Mouse (Mus musculus) intestine, embryonic 14.5 days (tissue): ENCODE results near the gene Tmem108. TPM values are rescaled to one million over a fixed set of nuclear protein-coding genes. Genes with fewer than 3 reads are reported as not detected.
A peak's percentile ranks its signal among the peaks of the same experiment; 100 is the strongest.

Experiments used
- ATAC-seq: fragments of 200-750 bp; cut with Nextera tagmentation; replicated peaks from 2 replicates; pipeline ENCODE4 v1.8.0; 2017; ENCODE audit warnings: low read depth, moderate number of reproducible peaks, moderate TSS enrichment, moderate library complexity; ENCODE audit not compliant: low FRiP score, low TSS enrichment
- DNase-seq: peaks from one replicate; pipeline ENCODE4 v3.0.0-alpha.2; 2018; ENCODE audit warnings: low spot score
- H3K27ac ChIP-seq: fragments of 300-500 bp; sonication (generic); 2 replicates; pipeline ENCODE4 v1.5.1; 2014; ENCODE audit warnings: low read depth, mild to moderate bottlenecking, control low read depth
- H3K27me3 ChIP-seq: fragments of 300-500 bp; sonication (generic); replicated peaks from 2 replicates; pipeline ENCODE4 v1.6.1; 2014; ENCODE audit warnings: low read length, control low read depth; ENCODE audit not compliant: control insufficient read depth, insufficient read depth
- H3K36me3 ChIP-seq: fragments of 300-500 bp; sonication (generic); 2 replicates; pipeline ENCODE4 v1.6.1; 2014; ENCODE audit warnings: low read length, control low read depth; ENCODE audit not compliant: control insufficient read depth, insufficient read depth
- H3K4me1 ChIP-seq: fragments of 300-500 bp; sonication (generic); replicated peaks from 2 replicates; pipeline ENCODE4 v1.6.1; 2014; ENCODE audit warnings: low read length, control low read depth, mixed read lengths; ENCODE audit not compliant: control insufficient read depth, insufficient read depth
- H3K4me2 ChIP-seq: fragments of 300-500 bp; sonication (generic); 2 replicates; pipeline ENCODE4 v1.6.1; 2014; ENCODE audit warnings: low read length
- H3K4me3 ChIP-seq: fragments of 300-500 bp; sonication (generic); 2 replicates; pipeline ENCODE4 v1.5.1; 2014; ENCODE audit warnings: low read depth, low read length, control low read depth, mixed read lengths
- H3K9ac ChIP-seq: fragments of 300-500 bp; sonication (generic); 2 replicates; pipeline ENCODE4 v1.6.1; 2014; ENCODE audit warnings: mild to moderate bottlenecking, low read length
- H3K9me3 ChIP-seq: fragments of 300-500 bp; sonication (generic); 2 replicates; pipeline ENCODE4 v1.6.1; 2016; ENCODE audit warnings: low read length, control low read depth; ENCODE audit not compliant: control insufficient read depth
- WGBS: fragments of 180-500 bp; shearing (Covaris S2); extraction: QIAGEN DNeasy Blood & Tissue Kit; methylation state at CpG from one replicate; pipeline ENCODE4 v1.1.7; 2014; 5-methylcytosine and 5-hydroxymethylcytosine counted together
- polyA plus RNA-seq: library from polyadenylated mRNA; unstranded; fragments of >200 nt; fragmentation: Nextera tagmentation; extraction: Ambion mirVana; gene quantifications from 2 replicates; pipeline ENCODE4 v1.2.1, GENCODE M21; 2014

Tmem108 gene
- polyA plus RNA-seq, 1 experiment from 2014 or later: 21.2 TPM

DNA sequence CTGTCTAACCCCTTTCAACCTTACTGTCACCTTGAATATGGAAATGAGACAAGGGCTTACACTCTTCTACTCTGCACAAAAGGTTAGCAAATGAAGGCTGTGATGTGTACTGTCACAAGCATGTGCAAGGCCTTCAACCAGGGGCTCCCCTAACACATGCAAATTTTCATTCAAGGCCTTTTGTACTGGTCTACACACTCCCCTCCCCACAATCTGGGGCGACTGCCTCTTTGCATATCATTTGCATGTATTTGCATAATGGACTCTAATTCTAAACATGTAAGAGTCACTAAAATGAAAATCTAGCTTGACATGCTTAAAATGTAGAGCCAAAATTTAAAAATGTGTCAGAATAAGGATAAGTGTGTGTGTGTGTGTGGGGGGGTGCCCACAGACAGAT is 257.0 kb downstream of the Tmem108 start:
- no peak for DNase-seq
- H3K9ac ChIP-seq: no peak overlapping the region
- H3K36me3 ChIP-seq: no peaks in the 10 kb centered on the region
- 89% methylated on average over 1 of the region's 1 CpGs for WGBS
- no peak for ATAC-seq
- no peak overlapping the region for H3K27ac ChIP-seq
- peaks cover 8% of the 10 kb centered on the region for H3K4me1 ChIP-seq
- no peaks in the 10 kb centered on the region for H3K27me3 ChIP-seq
- no peaks in the 10 kb centered on the region for H3K9me3 ChIP-seq
- H3K4me2 ChIP-seq: no peak overlapping the region
- H3K4me3 ChIP-seq: no peak overlapping the region

DNA sequence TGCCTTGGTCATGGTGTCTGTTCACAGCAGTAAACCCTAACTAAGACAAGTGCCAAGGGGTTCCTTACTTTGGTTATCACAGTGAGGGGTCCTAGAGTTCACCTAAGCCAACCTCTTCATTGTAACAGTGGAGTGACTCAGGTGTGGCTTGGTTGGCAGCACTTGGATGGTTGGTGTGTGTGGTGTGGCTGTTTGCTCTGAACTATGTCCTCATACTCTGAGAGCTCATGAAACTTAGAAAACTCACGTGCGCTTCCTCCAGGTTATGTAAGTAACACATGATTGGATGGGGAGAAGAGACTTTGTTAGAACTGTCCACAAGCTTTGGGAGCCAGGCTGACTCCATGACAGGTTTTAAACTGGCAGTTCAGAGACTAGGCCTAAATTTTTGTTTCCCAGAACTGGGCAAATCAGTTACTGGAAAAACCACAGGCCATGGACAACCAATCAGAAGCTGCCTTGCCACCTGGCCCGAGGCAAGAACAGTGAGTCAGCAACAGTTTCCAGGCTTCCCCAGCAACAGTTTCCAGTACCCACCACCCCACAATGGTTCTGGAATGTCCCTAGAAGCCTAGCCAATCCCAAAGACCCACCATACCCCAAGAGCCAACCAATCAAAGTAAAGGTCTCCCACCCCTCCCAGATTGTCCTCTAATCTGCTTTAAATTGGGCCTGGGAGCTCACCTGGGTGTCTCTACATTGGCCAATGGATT is 257.9 kb downstream of the Tmem108 start:
- Histone ChIP-seq H3K4me2 (no peak overlapping the region), H3K27me3 (no peaks in the 10 kb centered on the region), H3K4me3 (no peak overlapping the region), H3K27ac (no peak overlapping the region), H3K9me3 (no peaks in the 10 kb centered on the region), H3K4me1 (peaks cover 8% of the 10 kb centered on the region), H3K9ac (no peak overlapping the region), H3K36me3 (no peaks in the 10 kb centered on the region)
- DNase-seq (no peak), ATAC-seq (no peak)
- 93% methylated on average over 3 of the region's 3 CpGs for WGBS

GRCm38 (mm10) chr9:103502655-103503054 is 259.0 kb downstream of the Tmem108 start:
- Histone ChIP-seq H3K27me3 (no peaks in the 10 kb centered on the region), H3K4me3 (no peak overlapping the region)
- 91% methylated on average over 2 of the region's 2 CpGs for WGBS

DNA sequence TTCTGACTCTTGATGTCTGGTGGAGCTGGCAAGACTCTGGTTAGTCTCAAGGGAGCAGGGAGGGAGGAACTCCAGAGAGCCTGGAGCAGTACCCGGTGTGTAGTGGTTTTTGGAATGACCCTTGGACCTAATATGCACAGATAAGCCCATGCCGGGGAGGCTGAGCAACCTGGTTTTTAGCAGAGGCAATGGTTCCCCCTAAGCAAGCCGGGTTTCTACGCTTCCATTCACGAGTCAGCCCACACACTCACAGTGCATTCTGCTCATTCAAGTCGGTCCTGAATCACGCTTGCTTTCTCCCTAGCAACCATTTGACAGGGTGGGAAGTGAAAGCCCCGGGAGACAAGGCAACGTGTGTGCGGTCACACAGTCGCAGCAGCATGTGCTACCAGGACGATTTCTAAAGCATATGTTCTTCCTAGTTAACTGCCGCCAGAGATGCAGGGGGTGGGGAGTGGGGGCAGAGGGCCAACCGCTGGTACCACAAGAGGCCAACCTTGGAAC is 259.7 kb downstream of the Tmem108 start:
- H3K9ac ChIP-seq: no peak overlapping the region
- H3K9me3 ChIP-seq: no peaks in the 10 kb centered on the region
- no peaks in the 10 kb centered on the region for H3K36me3 ChIP-seq
- H3K4me2 ChIP-seq: 0 out of 2 replicates have a peak overlapping the region, but pooled peaks have one; percentile 8
- 25% methylated on average over 14 of the region's 14 CpGs for WGBS
- H3K4me1 ChIP-seq: peaks cover 8% of the 10 kb centered on the region
- no peaks in the 10 kb centered on the region for H3K27me3 ChIP-seq
- no peak overlapping the region for H3K4me3 ChIP-seq
- ATAC-seq (no peak; the same call in 1 of the 2 replicates), DNase-seq (no peak)
- no peak overlapping the region for H3K27ac ChIP-seq

More at GRCm38 (mm10) chr9:103502655-103503054, 259.0 kb downstream of the Tmem108 start:
- ATAC-seq (no peak), DNase-seq (no peak)
- Histone ChIP-seq H3K9ac (no peak overlapping the region), H3K27ac (no peak overlapping the region), H3K9me3 (no peaks in the 10 kb centered on the region), H3K36me3 (no peaks in the 10 kb centered on the region), H3K4me2 (no peak overlapping the region), H3K4me1 (peaks cover 8% of the 10 kb centered on the region)

DNA sequence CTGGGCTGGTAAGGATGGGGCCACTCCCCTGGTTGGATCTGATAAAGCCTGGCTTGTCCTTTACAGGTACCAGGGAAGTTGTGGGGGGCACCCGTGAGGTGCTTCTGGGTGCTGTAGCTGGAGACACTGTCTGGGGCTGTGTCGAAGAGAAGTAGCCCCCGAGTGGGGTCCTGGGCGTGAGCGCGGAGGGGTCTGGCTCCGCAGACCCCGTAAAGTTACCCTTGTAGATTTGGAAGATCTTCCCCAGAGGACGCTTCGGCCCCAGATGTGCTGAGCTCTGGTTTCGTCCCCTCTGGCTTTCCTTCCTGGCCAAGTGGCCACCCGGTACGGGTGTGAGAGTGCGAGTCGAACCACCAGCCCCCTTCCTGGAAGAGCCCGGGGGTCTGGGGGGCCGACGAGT is 262.3 kb downstream of the Tmem108 start:
- Histone ChIP-seq H3K27me3 (no peaks in the 10 kb centered on the region), H3K27ac (no peak overlapping the region), H3K36me3 (no peaks in the 10 kb centered on the region), H3K9me3 (no peaks in the 10 kb centered on the region), H3K9ac (no peak overlapping the region), H3K4me1 (peaks cover 11% of the 10 kb centered on the region), H3K4me2 (no peak overlapping the region), H3K4me3 (no peak overlapping the region)
- no peak for DNase-seq
- no peak for ATAC-seq
- 93% methylated on average over 18 of the region's 18 CpGs for WGBS

DNA sequence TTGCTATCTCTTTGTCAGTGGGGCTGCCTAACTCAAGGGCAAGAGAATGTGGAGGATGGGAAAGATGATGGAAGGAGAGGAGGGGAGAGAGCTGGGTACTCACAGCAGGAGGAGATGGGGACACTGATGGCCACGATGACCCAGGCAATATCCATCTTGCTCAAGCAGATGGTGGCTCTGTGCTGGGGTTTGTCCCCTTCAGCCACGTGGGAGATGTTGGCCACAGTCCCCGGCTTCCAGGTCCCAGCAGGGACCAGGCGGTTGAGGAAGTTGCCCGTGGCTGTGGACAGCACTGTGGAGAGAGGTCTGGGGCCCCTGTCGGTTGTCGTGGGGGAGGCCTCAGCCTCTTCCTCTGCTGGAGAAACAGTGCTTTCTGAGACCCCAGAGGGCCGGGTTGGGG is 262.9 kb downstream of the Tmem108 start:
- WGBS: 74% methylated on average over 8 of the region's 8 CpGs
- no peaks in the 10 kb centered on the region for H3K9me3 ChIP-seq

GRCm38 (mm10) chr9:103495391-103495790 is 266.2 kb downstream of the Tmem108 start:
- DNase-seq: no peak
- H3K36me3 ChIP-seq: no peaks in the 10 kb centered on the region
- H3K9me3 ChIP-seq: no peaks in the 10 kb centered on the region
- no peak overlapping the region for H3K4me3 ChIP-seq
- 0 out of 2 replicates have a peak, but pooled peaks cover 4% of the 10 kb centered on the region for H3K4me1 ChIP-seq
- no peak for ATAC-seq
- H3K27ac ChIP-seq: no peak overlapping the region
- no peaks in the 10 kb centered on the region for H3K27me3 ChIP-seq
- no peak overlapping the region for H3K9ac ChIP-seq
- no peak overlapping the region for H3K4me2 ChIP-seq
- WGBS: 81% methylated on average over 11 of the region's 11 CpGs

More for the DNA sequence above, 262.9 kb downstream of the Tmem108 start:
- no peak overlapping the region for H3K4me3 ChIP-seq
- H3K4me1 ChIP-seq: peaks cover 11% of the 10 kb centered on the region
- H3K4me2 ChIP-seq: no peak overlapping the region
- H3K27ac ChIP-seq: no peak overlapping the region
- H3K27me3 ChIP-seq: no peaks in the 10 kb centered on the region
- no peak overlapping the region for H3K9ac ChIP-seq
- H3K36me3 ChIP-seq: no peaks in the 10 kb centered on the region
- ATAC-seq (no peak), DNase-seq (no peak)

GRCm38 (mm10) chr9:103494346-103495020 is 267.2 kb downstream of the Tmem108 start:
- peak; percentile 85 for ATAC-seq
- WGBS: 26% methylated on average over 7 of the region's 7 CpGs
- no peak overlapping the region for H3K4me3 ChIP-seq
- H3K36me3 ChIP-seq: no peaks in the 10 kb centered on the region
- 0 out of 2 replicates have a peak, but pooled peaks cover 4% of the 10 kb centered on the region for H3K4me1 ChIP-seq
- H3K4me2 ChIP-seq: no peak overlapping the region
- H3K27me3 ChIP-seq: no peaks in the 10 kb centered on the region
- H3K9me3 ChIP-seq: no peaks in the 10 kb centered on the region
- DNase-seq: peak; percentile 77
- H3K27ac ChIP-seq: no peak overlapping the region
- no peak overlapping the region for H3K9ac ChIP-seq
